Mouse (Mus musculus) intestine, embryonic 14.5 days (tissue): Measurements from ENCODE around the gene Cap2. TPM values are rescaled to one million over a fixed set of nuclear protein-coding genes. Genes with fewer than 3 reads are reported as not detected.

Experiments used
- ATAC-seq: fragments of 200-750 bp; cut with Nextera tagmentation; replicated peaks from 2 replicates; pipeline ENCODE4 v1.8.0; 2017; ENCODE audit warnings: low read depth, moderate number of reproducible peaks, moderate TSS enrichment, moderate library complexity; ENCODE audit not compliant: low FRiP score, low TSS enrichment
- DNase-seq: peaks from one replicate; pipeline ENCODE4 v3.0.0-alpha.2; 2018; ENCODE audit warnings: low spot score
- H3K27ac ChIP-seq: fragments of 300-500 bp; sonication (generic); 2 replicates; pipeline ENCODE4 v1.5.1; 2014; ENCODE audit warnings: low read depth, mild to moderate bottlenecking, control low read depth
- H3K27me3 ChIP-seq: fragments of 300-500 bp; sonication (generic); replicated peaks from 2 replicates; pipeline ENCODE4 v1.6.1; 2014; ENCODE audit warnings: low read length, control low read depth; ENCODE audit not compliant: control insufficient read depth, insufficient read depth
- H3K36me3 ChIP-seq: fragments of 300-500 bp; sonication (generic); 2 replicates; pipeline ENCODE4 v1.6.1; 2014; ENCODE audit warnings: low read length, control low read depth; ENCODE audit not compliant: control insufficient read depth, insufficient read depth
- H3K4me1 ChIP-seq: fragments of 300-500 bp; sonication (generic); replicated peaks from 2 replicates; pipeline ENCODE4 v1.6.1; 2014; ENCODE audit warnings: low read length, control low read depth, mixed read lengths; ENCODE audit not compliant: control insufficient read depth, insufficient read depth
- H3K4me2 ChIP-seq: fragments of 300-500 bp; sonication (generic); 2 replicates; pipeline ENCODE4 v1.6.1; 2014; ENCODE audit warnings: low read length
- H3K4me3 ChIP-seq: fragments of 300-500 bp; sonication (generic); 2 replicates; pipeline ENCODE4 v1.5.1; 2014; ENCODE audit warnings: low read depth, low read length, control low read depth, mixed read lengths
- H3K9ac ChIP-seq: fragments of 300-500 bp; sonication (generic); 2 replicates; pipeline ENCODE4 v1.6.1; 2014; ENCODE audit warnings: mild to moderate bottlenecking, low read length
- H3K9me3 ChIP-seq: fragments of 300-500 bp; sonication (generic); 2 replicates; pipeline ENCODE4 v1.6.1; 2016; ENCODE audit warnings: low read length, control low read depth; ENCODE audit not compliant: control insufficient read depth
- WGBS: fragments of 180-500 bp; shearing (Covaris S2); extraction: QIAGEN DNeasy Blood & Tissue Kit; methylation state at CpG from one replicate; pipeline ENCODE4 v1.1.7; 2014; 5-methylcytosine and 5-hydroxymethylcytosine counted together
- polyA plus RNA-seq: library from polyadenylated mRNA; unstranded; fragments of >200 nt; fragmentation: Nextera tagmentation; extraction: Ambion mirVana; gene quantifications from 2 replicates; pipeline ENCODE4 v1.2.1, GENCODE M21; 2014

Gene Cap2
- polyA plus RNA-seq, 1 experiment from 2014 or later = 9.5 TPM

DNA sequence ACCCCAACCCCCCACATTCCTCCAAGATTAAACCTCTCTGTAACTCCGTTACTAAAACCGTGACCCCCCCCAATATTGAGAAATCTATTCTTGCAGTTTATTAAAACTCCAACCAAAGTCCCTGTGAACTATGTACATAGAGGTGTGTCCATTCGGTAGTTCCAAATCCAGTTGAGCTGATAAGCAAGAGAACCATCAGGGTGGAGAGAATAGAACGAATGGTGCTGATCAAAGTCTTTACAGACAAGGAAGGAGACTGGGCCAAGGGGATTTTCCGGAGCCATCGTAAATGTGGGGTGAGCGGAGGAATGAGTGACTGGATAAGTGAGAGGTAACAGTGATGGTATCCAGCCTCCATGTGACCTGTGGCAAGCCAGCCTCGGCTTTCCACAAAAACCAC lies 28.9 kb downstream of the Cap2 start:
- H3K4me1 ChIP-seq = peaks cover 12% of the 10 kb centered on the region; the same call in 1 of the 2 replicates
- WGBS = 63% methylated on average over 8 of the region's 8 CpGs
- H3K9me3 ChIP-seq = no peaks in the 10 kb centered on the region
- H3K36me3 ChIP-seq = no peaks in the 10 kb centered on the region
- H3K27ac ChIP-seq = no peak overlapping the region
- H3K4me2 ChIP-seq = no peak overlapping the region
- H3K9ac ChIP-seq = no peak overlapping the region
- H3K4me3 ChIP-seq = no peak overlapping the region
- no peak; the same call in 1 of the 2 replicates for ATAC-seq
- H3K27me3 ChIP-seq = no peaks in the 10 kb centered on the region
- DNase-seq = no peak

DNA sequence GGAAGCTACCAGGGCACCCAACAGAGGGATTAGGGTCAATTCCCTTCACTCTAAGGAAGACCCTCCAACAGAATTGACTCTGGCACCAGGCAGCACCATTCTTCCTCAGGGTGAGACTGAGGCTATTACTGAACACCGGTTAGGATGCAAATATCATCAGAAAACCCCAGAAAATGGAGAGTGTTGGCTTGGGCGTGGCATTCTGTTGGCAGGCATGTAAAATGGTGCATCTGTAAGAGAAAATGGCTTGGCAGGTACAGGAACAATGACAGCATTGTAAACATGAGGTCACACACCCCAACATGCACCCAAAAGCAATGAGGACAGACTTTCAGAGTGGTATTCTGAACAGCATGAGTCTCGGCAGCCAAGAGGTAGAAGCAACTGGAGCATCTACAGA lies 30.0 kb downstream of the Cap2 start:
- DNase-seq (no peak), ATAC-seq (no peak)
- no peak overlapping the region for H3K4me3 ChIP-seq
- no peak overlapping the region for H3K27ac ChIP-seq
- H3K4me2 ChIP-seq = no peak overlapping the region
- H3K9me3 ChIP-seq = no peaks in the 10 kb centered on the region
- no peak overlapping the region for H3K9ac ChIP-seq
- no peaks in the 10 kb centered on the region for H3K27me3 ChIP-seq
- H3K4me1 ChIP-seq = peaks cover 12% of the 10 kb centered on the region; the same call in 1 of the 2 replicates
- H3K36me3 ChIP-seq = no peaks in the 10 kb centered on the region
- 96% methylated on average over 3 of the region's 3 CpGs for WGBS

DNA sequence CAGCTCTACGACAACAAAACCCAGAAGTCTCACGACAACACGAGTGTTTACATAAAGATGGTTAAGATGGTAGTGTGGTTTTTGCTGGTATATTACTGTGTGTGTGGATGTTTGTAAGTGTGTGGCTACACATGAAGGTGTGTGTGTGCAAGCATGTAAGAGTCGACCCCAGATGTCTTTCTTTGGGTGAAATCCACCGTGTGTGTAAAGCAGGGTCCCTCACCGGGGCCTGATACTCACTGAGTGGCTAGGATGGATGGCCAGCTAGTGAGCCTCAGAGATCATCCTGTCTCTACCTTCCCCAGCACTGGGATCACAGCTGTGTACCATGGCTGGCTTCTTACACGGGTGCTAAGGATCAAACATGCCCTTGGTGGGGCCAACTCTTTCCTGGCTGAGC lies 30.6 kb downstream of the Cap2 start:
- DNase-seq = no peak
- Histone ChIP-seq H3K4me1 (peaks cover 12% of the 10 kb centered on the region; the same call in 1 of the 2 replicates), H3K4me2 (no peak overlapping the region), H3K9ac (no peak overlapping the region), H3K4me3 (no peak overlapping the region), H3K9me3 (no peaks in the 10 kb centered on the region), H3K27ac (no peak overlapping the region), H3K27me3 (no peaks in the 10 kb centered on the region), H3K36me3 (no peaks in the 10 kb centered on the region)
- ATAC-seq = no peak
- 90% methylated on average over 7 of the region's 7 CpGs for WGBS

DNA sequence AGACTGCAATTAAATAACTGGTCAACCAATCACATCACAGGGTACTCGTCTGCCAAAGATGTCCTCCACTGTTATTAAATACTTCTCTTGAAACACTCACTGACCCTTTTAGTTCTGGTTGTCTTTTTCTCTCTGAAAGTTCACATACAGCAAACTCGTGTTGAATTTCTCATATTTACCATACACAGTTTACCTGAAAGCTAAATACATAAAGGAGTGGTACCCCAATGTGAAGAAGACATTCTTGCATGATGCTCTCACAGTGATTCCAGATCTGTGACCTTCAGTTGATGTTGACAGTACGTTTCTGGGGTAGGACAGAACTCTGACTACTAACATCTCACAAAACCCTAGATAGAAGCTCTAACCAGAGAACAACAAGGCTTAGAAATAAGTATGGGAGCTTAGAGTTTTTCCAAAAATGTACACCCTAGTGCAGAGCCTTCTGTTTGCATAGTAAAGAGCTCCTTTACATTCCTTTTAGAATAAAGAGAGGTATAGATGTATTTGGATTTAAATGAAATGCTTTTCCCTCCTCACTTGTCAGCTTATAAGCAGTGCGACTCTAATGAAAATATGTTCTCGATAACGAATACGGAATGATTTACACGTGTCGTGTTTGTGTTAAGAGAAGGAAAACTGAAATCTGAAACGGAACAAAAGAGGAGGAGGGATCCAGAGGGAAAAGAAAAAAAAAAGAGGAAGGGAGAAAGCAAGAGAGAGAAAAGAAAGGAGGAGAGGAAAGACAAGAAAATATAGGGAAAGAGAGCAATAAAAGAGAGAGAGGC lies 31.9 kb downstream of the Cap2 start:
- Histone ChIP-seq H3K9ac (no peak overlapping the region), H3K27ac (no peak overlapping the region), H3K36me3 (no peaks in the 10 kb centered on the region), H3K4me2 (no peak overlapping the region; the same call in 1 of the 2 replicates), H3K4me3 (no peak overlapping the region), H3K27me3 (no peaks in the 10 kb centered on the region), H3K9me3 (no peaks in the 10 kb centered on the region), H3K4me1 (peaks cover 12% of the 10 kb centered on the region; the same call in 1 of the 2 replicates)
- DNase-seq = no peak
- no peak for ATAC-seq
- WGBS = 50% methylated on average over 10 of the region's 10 CpGs

DNA sequence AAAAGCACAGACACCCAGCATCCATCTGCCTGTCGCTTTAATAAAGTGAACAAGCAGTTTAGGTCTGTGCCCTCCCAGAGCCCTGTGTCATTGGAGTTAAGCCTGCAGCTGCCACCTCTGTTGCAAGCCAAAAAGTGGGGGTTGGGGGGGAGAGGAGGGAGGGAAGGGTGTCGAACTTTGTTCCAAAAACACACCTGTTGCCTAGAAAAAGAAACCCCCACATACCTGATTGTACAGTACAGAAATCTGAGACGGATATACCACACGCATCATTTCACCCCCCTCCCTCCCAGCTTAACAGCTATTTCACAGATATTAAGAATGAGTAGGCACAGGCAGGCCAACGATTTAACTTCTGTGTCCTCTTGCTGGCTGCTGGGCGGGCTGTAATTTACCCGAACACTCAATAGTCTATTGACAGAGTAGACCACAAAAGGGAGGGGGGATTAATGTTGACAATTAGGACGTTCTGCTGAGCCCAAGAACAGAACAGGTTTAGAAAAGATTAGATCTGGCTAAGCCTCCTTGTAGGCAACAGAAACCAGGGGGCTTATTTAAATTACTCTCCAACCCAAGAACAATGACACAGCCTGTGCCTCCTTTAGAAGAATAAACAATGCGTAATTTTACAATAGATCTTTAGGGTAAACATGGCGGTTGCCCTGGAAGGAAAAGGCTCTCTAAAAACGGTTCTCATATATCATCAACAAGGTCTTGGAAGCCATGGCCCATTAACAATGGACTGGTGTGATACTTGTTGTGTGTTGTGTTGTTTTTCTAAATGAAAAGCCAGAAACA lies 32.7 kb downstream of the Cap2 start:
- no peak for ATAC-seq
- Histone ChIP-seq H3K27me3 (no peaks in the 10 kb centered on the region), H3K4me2 (no peak overlapping the region; the same call in 1 of the 2 replicates), H3K36me3 (no peaks in the 10 kb centered on the region), H3K9ac (no peak overlapping the region), H3K4me1 (peaks cover 12% of the 10 kb centered on the region; the same call in 1 of the 2 replicates), H3K4me3 (no peak overlapping the region), H3K9me3 (no peaks in the 10 kb centered on the region), H3K27ac (0 out of 2 replicates have a peak overlapping the region, but pooled peaks have one; percentile 2)
- DNase-seq = no peak
- WGBS = 22% methylated on average over 11 of the region's 11 CpGs

DNA sequence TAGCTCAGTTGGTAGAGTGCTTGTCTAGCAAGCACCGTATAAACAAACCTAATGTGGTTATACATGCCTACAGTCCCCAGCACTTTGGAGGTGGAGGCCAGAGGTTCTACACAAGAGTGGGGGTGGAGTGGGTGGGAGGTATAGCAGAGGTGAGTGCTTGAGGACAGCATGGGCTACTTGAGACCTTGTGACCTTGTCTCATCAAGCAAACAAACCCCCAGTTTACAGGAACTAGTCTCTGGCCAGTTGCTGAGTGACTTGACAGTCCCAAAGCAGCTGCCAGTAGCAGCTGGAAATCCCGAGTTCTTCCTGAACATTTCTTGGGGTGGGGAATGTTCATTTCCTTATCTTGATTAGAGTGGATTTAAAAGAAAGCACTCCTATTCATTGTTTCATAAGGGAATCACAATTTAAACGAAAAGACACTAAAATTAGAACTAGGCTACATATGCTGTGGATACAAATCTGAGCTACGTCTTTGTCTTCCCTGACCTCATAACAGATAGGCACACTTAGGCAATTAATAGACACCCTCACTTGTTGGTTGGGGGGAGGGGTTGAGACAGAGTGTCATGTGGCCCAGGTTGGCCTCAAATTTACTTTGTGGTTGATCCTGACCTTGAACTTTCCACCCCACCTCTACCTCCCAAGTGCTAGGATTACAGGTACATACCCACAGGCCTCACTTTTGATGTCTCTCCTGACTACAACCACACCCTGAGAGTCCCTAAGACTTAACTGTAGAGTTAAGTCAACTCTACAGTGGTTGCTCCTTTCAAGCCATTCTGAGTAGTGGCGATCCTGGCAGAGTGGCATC lies 33.5 kb downstream of the Cap2 start:
- Histone ChIP-seq H3K9me3 (no peaks in the 10 kb centered on the region), H3K4me3 (no peak overlapping the region), H3K9ac (no peak overlapping the region), H3K27ac (no peak overlapping the region), H3K36me3 (no peaks in the 10 kb centered on the region), H3K4me1 (peaks cover 12% of the 10 kb centered on the region; the same call in 1 of the 2 replicates), H3K27me3 (no peaks in the 10 kb centered on the region), H3K4me2 (no peak overlapping the region)
- ATAC-seq (no peak), DNase-seq (no peak)
- 61% methylated on average over 5 of the region's 5 CpGs for WGBS

DNA sequence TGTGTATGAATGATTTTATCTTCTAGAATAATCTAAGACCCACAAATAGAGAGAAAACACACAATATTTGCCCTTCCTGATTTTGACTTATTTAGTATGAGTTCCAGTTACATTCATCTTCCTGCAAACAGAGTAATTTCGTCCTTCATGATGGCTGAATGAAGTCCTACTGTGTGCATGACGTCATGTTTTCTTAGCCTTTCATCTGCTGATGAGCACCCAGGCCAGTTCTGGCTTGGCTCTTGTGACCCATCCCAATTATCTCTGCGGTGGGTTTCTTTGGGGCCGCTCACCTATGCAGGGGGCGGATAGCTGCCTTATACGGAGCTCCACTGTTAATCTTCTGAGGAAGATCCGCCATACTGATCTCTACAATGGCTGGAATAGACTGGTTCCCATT lies 37.6 kb downstream of the Cap2 start:
- no peak overlapping the region for H3K9ac ChIP-seq
- no peak for DNase-seq
- no peaks in the 10 kb centered on the region for H3K36me3 ChIP-seq
- ATAC-seq = no peak
- H3K4me3 ChIP-seq = no peak overlapping the region
- no peaks in the 10 kb centered on the region for H3K9me3 ChIP-seq
- WGBS = 90% methylated on average over 7 of the region's 7 CpGs
- no peaks in the 10 kb centered on the region for H3K27me3 ChIP-seq
- peaks cover 6% of the 10 kb centered on the region; the same call in 1 of the 2 replicates for H3K4me1 ChIP-seq
- no peak overlapping the region for H3K4me2 ChIP-seq
- no peak overlapping the region for H3K27ac ChIP-seq

DNA sequence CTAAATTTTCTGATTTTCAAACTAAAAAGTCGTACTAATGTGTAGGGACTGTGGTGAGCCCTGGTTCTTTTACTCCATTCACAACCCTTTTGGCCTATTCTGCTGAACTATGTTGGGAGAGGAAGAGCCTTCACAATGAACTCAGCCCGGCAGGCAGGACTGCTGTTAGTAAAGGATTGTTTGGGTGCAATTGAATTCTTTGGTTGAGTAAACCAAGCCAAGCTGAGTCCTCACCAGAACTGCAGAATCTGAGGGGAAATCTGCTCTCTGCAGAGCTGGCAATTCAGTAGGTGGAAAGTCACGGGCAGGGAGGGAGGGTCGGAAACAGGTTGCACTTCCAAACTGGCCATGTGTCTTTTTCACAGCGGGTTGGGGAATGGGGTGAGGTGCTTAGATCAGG lies 39.3 kb downstream of the Cap2 start:
- no peaks in the 10 kb centered on the region for H3K9me3 ChIP-seq
- no peak overlapping the region for H3K9ac ChIP-seq
- H3K4me1 ChIP-seq = no peaks in the 10 kb centered on the region
- DNase-seq (no peak), ATAC-seq (no peak)
- no peaks in the 10 kb centered on the region for H3K36me3 ChIP-seq
- no peaks in the 10 kb centered on the region for H3K27me3 ChIP-seq
- 77% methylated on average over 5 of the region's 5 CpGs for WGBS
- H3K4me3 ChIP-seq = no peak overlapping the region
- H3K4me2 ChIP-seq = no peak overlapping the region
- H3K27ac ChIP-seq = no peak overlapping the region
